Mouse (Mus musculus) thymus, postnatal 25 days (tissue): Measurements from ENCODE around the gene Crhr1.

ENCODE experiments used
- DNase-seq: peaks from one replicate; pipeline ENCODE4 v3.0.0; 2022

Gene Crhr1

GRCm38 (mm10) chr11:104144930-104145329 is 12.3 kb downstream of the Crhr1 start:
- DNase-seq, result no peak

DNA sequence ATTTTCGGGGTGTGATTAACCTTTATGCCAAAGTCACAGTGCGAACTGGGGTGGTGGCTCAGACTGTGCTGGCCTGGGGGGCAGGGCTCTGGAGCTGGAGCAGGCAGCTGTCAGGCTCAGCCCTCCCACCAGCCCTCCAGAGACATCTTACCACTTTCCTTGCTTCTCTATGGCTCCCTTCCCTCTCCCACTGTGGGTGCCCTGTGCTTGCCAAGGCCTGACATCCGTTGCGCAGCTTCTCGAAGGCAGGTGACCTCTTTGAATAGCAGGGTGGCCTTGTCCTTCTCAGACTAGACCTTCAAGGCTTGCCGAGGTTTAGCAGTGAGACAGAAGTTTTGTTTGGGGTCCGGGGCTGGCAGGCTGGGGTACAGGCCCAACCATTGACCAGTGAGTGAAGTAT is 16.1 kb downstream of the Crhr1 start:
- DNase-seq, result no peak

DNA sequence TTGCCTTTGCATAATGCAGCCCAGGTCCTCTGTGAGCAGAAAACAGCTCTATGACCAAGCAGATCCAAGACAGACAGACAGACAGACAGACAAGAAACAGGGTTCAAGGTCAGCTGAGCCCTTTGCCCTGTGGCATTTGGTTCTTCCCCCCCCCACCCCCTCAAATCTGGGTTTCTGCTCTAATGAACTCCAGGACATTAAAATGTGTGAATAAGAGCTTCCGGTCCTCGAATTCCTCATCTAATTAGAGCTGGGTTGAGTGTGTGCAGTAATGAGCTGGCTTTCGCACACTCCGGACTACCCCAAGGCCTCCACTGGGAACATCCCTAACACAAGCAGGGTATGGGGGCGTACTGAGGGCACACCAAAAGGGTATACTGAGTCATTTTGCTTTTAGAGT is 18.3 kb downstream of the Crhr1 start:
- no peak for DNase-seq

GRCm38 (mm10) chr11:104154332-104154731 is 21.7 kb downstream of the Crhr1 start:
- no peak for DNase-seq

DNA sequence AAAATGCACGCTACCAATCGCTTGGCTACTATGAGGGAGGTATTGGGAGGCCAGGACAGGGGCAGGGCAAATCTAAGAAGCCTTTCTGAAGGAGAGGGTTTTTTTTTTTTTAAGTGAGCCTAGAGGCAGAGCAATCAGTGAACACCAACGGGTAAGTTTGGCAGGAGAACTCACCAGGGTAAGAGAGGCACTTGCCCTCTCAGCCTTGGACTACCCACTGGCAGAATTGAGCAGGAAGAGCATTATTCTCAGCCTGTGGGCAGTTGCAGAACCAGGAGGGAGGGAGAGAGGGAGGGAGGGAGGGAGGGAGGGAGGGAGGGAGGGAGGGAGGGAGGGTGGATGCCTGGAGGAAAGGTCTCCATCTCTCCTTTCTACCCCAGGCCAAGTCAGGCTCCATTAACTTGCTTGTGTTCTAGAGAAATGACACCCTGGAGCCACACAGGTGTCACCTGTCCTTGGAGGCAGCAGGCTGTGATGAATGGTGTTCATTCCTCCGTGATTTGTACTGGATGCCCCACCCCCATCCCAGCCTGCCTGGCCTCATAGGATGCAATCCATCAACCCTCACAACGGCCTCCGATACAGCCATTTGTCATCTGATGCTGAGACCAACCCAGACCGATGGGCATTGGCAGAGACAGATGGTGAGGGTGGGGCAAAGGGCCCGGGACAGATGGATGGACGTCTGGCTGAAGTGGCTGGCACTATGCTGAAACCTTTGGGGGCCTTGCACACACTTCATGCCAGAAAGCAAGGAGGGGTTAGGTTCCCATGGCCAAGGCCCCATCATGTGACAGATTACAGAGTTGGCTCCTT is 22.4 kb downstream of the Crhr1 start:
- no peak for DNase-seq

GRCm38 (mm10) chr11:104155899-104156298 is 23.2 kb downstream of the Crhr1 start:
- DNase-seq, result no peak

GRCm38 (mm10) chr11:104156391-104156790 is 23.7 kb downstream of the Crhr1 start:
- no peak for DNase-seq

DNA sequence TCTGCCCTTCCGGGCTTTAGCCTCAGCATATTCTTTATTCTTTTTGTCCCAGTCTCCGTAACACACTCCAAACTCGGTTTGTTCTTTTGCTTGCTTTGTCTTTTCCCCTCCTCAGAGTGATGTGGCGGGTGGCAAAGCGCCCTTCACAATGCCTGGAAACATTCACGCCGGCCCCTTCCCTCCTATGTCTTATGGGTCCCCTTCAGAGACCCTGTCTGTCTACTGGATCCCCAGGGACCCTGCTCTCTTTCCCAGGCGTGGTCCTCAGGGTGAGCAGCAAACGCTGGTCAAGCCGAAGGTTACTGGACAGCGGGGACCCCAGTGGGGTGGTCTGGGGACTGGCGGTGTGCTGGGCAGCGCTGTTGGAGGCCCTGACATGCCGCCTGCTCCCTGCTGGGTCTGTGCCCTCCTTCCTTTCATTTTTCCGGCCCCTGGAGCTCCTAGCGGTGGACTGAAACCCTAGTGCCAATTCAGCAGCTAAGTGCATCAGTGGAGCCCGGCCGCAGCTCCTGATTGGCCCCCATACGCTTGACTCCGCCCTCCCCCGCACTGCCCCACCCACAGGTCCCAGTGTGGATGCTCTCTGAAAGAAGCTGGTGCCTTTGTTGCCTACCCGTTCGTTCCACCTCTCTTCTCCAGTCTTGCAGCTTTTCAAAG is 25.1 kb downstream of the Crhr1 start:
- peak; percentile 7 for DNase-seq

DNA sequence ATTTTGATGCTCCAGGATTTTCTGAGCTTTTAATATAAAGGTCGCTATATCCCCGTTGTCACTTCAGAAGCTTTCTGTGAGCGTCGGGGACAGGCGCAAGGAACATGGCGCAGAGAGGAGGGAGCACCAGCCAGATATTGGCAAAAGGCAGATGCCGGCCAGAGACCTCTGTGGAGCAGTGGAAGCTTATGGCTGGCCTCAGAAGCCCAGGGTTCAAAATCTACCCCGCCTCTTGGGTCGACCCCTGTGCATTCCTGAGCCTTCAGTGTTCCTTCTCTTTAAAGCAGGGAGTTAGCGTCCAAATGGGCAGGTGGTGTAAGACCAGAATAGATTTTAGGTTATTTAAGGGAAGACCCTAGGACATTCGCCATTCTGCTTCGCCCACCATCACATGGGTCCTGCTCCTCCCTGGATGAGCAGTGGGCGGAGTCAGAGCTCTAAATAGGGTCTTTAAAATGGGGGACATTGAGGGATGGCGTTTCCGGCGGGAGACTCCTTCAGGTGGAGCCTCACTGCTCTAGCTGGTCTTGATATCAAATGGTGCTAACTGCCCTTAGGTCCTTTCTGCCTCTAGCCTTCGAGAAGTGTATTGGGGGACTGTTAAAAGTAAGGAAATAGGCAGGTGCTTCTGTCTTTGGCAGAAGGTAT is 25.7 kb downstream of the Crhr1 start:
- no peak for DNase-seq

- no peak for DNase-seq
Measured at GRCm38 (mm10) chr11:104159769-104160272, 27.2 kb downstream of the Crhr1 start.

- DNase-seq, result no peak
Measured at GRCm38 (mm10) chr11:104161153-104161552, 28.5 kb downstream of the Crhr1 start.

DNA sequence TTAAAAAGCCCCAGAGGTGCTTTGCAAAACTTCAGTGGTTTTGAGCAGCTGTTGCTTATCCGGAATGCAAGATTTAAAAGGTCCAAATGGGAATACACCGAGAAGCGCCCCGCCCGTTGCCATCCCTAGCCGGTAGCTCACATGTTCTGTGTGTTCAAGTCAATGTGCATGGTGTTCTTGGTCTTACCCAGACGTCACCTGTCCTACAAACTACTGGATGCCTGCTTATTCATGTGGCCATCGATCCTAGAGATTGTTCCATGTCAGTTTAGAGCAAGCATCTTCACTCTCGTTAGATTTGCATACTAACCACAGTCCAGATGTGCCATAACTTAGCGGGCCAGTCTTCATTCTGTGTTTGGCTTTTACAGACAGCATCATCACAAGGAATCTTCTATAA is 31.6 kb downstream of the Crhr1 start:
- no peak for DNase-seq

DNA sequence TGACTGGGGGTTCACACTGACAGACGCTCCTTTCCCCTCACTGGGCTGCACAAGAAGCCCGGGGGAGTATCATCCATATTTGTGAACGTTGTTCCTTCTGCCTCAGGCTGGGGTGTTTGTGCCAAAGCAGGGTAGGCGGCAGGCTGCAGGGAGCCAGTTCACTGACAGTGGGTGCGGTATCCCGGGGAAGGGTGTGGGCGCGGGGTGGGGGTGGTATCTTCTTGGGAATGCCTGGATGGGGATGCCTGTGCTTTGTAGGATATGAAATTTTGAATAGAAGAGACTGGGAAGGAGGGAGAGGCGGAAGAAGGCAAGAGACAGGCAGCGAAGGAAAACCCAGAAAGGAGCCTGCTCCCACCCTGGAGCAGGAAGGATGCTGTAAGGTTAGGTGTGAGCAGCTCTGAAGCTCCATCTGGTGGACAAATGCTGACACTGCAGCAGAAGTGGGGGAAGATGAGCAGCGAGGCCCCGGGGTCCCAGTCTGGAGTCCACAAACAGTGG is 38.7 kb downstream of the Crhr1 start:
- DNase-seq, result peak; percentile 57

DNA sequence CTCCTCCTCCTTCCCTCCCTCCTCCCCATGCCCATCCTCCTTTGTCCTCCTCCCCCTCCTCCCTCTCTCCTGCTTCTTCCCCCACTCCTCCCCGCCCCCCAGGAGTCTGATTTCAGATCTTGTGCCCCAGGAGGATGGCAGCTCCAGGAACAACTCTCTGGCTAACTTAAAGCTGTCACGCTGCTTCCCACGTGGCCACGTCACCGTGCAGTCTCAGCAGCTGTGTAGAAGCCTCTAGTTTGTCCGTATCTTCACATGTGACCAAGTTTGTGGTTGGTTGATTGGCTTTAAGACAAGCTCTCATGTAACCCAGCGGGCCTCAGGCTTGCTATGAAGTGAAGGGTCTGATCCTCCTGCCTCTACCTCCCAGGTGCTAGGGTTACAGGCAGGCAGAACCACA is 46.2 kb downstream of the Crhr1 start:
- DNase-seq, result no peak

DNA sequence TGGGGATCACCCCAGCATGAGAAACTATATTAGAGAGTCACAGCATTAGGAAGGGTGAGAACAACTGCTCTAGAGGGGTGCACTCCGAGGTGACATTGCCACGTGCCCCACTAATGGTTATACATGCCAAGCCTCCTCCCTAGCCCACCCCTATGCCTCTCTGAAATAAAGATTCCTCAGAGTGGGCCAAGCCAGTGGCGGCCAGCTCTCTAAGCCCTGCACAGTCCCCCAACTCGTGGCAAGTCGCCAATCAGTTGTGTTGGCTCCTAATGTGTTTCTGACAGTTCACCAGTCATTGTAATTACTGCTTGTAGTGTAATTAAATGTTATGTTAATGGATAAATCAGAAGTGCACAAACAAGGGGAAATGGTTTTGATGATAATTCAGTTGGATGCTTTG is 47.1 kb downstream of the Crhr1 start:
- no peak for DNase-seq

DNA sequence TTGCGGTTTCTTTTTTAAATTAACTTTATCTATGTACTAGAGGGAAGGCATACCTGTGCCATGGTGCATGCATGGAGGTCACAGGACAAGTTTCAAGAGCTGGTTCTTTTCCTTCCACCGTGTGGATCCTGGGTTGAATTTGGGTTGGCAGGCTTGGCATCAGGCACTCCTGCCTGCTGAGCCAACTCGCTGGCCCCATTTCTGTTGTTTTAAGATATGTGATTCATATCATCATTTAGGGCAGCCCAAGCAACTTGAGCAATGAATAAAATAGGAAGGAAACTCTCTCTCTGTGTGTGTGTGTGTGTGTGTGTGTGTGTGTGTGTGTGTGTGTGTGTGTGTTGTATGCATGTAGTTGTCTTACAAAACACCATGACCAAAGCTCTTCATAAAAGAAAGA is 49.5 kb downstream of the Crhr1 start:
- no peak for DNase-seq

DNA sequence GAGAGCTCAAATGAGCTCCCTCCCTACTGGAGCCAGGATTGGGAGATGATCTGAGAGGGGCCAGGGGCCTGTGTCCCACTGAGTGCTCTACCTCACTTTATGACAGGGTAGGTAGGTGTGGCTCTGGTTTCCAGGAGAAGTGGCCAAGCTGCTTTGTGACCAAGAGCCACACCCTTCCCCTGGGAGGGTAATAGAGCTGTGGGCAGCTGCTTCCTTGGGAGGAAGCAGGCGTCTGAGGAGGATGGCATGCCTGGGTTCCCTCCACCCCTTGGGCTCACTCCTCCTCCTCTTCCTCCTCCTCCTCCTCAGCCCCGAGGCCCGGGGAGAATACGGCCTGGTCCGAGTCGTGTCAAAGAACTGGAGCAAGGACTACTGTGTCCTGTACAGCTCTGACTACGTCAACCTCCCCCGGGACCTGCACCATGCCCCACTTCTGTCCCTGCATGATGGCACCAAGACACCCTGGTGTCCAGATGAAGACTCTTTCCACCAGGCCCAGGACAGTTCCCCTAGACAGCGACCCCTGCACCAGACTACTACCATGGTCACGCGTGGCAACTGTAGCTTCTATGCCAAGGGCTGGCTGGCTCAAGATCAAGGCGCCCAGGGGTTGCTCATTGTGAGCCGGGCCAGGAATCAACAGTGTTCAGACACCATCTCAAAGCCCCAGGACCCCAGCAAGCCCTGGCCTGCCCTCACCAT is 53.6 kb downstream of the Crhr1 start, which contains the start of gene Sppl2c:
Gene Sppl2c (plus strand): TSS at position 193 of the 702 bp plus-strand sequence.
- no peak for DNase-seq

DNA sequence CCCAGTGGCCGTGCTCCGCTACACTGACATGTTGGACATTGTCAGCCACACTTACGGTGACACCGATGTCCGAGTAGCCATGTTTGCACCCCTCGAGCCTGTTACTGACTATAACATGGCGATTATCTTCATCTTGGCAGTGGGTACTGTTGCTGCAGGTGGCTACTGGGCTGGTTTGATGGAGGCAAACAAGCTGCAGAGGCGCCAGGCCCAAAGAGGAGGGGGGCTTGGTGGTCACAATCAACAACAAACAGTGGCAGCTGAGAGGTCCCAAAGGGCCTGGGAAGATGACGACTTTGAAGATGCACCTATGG is 54.1 kb downstream of the Crhr1 start:
- DNase-seq, result no peak

GRCm38 (mm10) chr11:104187766-104188165 is 55.1 kb downstream of the Crhr1 start:
- DNase-seq, result no peak

- DNase-seq, result no peak
Measured at GRCm38 (mm10) chr11:104190008-104190407, 57.4 kb downstream of the Crhr1 start.

DNA sequence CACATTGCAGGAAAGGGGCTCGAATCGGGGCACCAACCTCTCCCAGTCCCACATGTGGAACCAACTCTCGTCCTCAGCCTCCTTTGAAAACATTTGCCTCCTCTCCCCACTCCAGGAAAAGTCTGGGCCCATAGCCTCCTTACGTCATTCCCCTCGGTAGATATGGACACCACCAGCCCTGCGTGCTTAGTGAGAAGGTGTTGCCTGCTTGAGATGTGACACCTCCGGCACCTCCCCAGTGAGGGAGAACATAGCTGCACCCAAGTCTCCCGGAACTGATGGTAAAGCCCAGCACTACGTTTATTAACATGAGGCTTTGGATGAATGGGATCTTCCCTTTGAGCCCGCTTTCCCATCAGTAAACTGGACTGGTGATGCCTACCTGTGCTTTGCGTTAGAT is 62.7 kb downstream of the Crhr1 start:
- DNase-seq, result no peak

DNA sequence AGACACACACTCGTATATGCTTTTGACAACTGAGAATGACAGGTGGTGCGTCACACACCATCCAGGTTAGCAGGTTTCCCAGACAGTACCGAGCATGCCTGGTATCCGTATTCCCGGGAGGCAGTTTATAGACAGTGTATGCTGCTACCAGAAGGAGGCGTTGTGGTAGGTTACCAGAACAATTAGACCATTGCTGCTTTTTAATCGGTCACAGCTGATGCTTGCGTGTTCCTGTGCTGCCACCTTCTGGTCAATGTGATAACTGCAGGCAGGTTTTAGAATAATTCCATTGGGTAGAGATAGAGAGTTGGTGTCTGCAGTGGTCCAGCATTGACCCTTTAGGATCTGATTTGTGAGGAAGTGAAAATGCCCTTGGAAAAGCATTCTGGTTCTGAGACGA is 63.1 kb downstream of the Crhr1 start:
- DNase-seq, result peak; percentile 54

- DNase-seq, result no peak
Measured at GRCm38 (mm10) chr11:104197861-104198260, 65.2 kb downstream of the Crhr1 start.
